Mouse (Mus musculus) right cerebral cortex, postnatal 25 days (tissue): ENCODE results near the gene Nfatc2.

Experiments used
- DNase-seq: peaks from one replicate; pipeline ENCODE4 v3.0.0; 2022

The Nfatc2 gene

DNA sequence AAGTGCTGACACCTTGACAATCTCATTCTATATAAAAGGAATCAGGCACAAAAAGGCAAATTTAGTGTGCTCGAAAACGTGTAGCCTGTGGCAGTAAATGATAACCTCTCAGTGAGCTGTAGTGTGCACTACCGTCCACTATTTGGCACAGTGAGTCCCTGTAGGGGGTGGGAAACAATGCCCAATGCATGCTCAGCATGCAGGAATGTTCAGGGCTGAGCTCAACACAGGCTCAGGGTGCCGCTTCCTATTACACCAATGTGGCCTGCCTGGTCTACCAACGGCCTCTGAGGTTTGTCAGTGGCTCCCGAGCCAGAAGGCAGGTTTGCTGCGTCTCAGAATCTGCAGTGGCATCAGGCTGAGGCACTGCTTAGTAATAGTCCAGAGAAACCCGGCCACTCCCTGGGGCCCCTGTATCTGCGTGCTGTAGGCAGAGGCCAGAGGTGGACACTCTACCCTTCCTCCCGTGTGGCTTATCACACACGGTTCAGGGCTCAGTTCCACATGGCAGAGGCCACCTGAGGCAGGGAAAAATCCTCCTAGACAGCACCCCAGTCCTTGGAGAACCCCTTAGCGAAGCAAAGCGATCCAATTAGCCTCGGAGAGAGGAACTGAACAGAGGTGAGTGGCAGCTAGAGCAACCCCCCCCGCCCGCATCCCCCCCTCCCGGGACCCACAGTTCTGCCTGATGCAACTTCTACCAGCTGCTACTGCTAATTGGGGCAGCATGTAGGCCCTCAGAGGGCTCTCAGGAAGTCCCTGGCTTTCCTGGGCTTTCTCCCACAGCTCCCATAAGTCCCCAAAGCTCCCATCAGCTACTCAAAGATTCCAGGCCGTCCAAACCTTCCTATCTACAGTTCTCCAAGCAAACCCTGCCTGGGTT lies 74.7 kb downstream of the Nfatc2 start:
- DNase-seq = no peak

DNA sequence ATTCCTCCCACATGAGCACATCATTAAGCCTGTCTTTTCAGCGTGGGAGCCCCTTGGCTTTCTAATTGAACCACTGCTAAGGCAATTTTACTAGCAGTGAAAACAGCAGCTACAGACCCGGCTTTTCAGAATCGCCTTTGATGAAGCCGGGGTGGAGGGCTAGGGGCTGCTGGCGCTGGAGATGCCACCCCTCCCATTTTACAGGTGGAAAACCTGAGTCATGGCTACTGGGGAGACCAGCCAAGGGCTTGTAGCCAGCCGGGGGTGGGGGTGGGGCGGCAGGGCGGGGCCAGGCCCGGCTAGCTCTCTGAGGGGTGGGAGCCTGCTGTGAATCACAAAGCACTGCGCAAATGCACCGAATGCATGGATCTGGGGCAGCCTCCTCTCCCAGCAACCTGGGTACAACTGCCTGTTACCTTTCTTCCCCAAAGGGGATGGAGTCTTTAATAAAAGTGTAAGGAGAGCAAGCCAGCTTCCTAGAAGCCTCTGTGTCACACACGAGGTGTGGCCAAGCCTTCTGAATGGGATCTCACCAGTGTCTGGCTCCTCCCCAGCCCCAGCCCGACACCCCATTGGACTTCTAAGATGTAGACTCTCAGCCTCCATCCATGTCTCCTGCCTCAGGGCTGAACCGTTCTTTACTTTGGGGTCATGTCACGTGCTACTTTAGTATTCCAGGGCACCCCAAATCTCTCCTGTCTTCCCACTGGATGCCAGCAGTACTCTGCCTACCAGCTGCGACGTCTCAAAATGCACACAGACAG lies 75.9 kb downstream of the Nfatc2 start:
- DNase-seq = no peak

GRCm38 (mm10) chr2:168524905-168525381 lies 76.5 kb downstream of the Nfatc2 start:
- peak; percentile 71 for DNase-seq

GRCm38 (mm10) chr2:168522247-168522646 lies 79.2 kb downstream of the Nfatc2 start:
- DNase-seq = no peak

DNA sequence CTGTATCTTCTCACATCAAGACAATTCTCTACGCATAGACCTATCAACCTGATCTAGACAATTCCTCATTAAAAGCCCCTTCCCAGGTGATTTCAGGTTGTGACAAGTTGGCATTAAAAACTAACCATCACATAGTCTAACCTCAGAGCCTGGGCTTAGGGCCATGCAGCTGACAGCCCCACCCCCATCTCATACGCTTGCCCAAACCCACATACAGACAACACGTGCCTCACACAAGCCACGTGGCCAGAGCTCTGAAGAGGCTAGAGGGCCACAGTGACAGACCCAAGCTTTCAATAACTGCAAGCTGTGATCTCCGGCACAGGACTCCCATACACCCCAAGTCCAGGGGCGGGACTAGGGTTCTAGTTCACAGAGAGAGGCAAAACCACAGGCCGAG lies 80.7 kb downstream of the Nfatc2 start:
- no peak for DNase-seq

GRCm38 (mm10) chr2:168519589-168519988 lies 81.9 kb downstream of the Nfatc2 start:
- no peak for DNase-seq

DNA sequence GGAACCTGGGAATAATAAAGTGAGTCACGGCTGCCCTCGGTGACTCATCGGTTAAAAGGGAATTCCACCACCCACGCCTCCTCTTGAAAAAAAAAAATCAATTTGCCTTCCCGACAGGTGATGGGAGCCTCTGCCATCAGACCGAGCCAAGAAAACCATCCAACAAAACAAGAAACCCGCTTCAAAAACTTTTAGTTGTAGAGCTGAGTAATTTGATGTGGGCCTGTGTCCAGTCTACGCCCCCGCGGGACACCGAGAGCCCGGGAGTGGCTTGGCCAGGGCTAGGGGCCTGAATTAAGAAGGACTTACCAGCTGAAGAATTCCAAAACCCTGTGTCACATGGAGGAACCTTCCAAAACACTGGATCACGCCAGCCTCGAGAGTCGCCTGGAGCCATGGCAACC lies 83.2 kb downstream of the Nfatc2 start:
- DNase-seq = no peak

- DNase-seq = no peak
Measured at GRCm38 (mm10) chr2:168517774-168518173, 83.7 kb downstream of the Nfatc2 start.

GRCm38 (mm10) chr2:168516717-168517116 lies 84.7 kb downstream of the Nfatc2 start:
- DNase-seq = no peak

- no peak for DNase-seq
Measured at GRCm38 (mm10) chr2:168515466-168515865, 86.0 kb downstream of the Nfatc2 start.

GRCm38 (mm10) chr2:168514131-168514530 lies 87.3 kb downstream of the Nfatc2 start:
- no peak for DNase-seq

- DNase-seq = no peak
Measured at GRCm38 (mm10) chr2:168511529-168511928, 89.9 kb downstream of the Nfatc2 start.

DNA sequence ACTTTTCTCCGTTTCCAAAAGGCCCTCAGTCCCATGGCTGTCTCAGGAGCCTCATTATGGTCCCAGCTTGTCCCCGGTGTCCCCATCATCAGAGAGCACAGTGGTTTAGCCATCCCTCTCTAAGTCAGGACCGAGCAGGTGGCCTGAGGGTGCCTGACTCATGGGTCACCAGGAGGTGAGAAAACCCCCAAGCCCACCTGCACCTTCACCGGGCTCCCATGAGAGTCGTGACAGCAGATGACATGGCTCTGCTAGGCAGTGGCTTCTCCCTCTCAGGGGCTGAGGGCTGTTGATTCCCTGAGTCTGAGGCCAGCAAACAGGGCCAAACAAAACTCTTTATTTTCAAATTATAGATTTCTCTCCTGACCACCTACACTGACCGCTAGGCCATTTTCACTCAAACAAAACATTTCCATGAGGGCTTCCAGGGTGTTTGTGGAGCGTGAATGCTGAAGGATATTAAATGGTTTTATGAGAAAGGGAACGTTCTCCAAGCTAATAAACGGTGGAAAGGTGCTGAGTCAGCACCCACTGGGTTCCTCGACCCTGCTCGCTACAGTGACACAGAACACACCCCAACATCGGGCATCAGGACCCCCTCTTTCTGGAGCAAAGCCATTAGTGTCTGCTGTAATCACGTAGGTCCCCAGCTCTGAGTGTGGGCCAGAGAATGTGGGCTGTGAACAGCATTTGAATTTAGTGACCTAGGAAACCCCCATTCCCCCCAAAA lies 92.8 kb downstream of the Nfatc2 start:
- DNase-seq = no peak

- no peak for DNase-seq
Measured at GRCm38 (mm10) chr2:168504431-168505182, 96.8 kb downstream of the Nfatc2 start.

DNA sequence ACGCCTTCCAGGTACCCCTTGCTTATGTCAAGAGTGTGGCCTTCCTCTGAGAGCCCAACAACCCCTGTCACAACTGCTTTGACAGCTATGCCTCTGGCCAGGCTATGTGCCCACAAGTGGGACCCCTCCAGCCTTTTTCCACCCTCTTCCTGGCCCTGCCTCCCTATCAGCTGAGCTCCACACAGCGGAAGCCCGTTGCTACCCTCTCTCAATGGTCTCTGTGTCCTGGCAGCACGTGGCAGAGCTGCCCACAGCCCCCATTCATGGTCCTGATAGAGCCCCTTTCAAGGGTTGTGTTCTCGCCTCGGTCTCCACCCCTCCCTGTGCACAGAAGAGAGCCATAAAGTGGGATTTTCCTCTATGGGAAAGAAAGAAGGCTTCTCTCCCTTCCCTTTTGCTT lies 97.7 kb downstream of the Nfatc2 start:
- no peak for DNase-seq

DNA sequence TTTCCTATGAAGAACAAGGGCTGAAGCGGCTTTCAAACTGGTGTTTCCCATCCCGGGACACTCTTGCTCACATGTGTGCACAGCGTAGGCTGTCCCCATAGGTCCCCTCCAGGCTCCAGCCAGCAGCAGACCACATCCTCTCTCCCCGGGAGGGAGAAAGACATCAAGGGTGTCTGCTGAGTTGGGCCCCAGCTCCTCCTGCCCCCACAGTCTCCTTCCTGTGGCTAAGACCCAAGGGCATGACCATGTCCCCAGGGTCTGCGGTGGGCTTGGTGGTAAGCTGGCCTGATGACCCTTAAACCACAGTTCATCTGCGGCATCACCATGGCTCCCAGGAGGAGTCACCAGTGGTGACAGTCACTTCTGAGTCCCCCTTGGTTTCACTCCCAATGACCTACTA lies 100.7 kb downstream of the Nfatc2 start:
- DNase-seq = no peak

- no peak for DNase-seq
Measured at GRCm38 (mm10) chr2:168500244-168500643, 101.2 kb downstream of the Nfatc2 start.

- peak; percentile 17 for DNase-seq
Measured at GRCm38 (mm10) chr2:168491791-168492190, 109.7 kb downstream of the Nfatc2 start.

GRCm38 (mm10) chr2:168489953-168490352 lies 111.5 kb downstream of the Nfatc2 start:
- no peak for DNase-seq

- DNase-seq = no peak
Measured at GRCm38 (mm10) chr2:168488158-168488925, 113.1 kb downstream of the Nfatc2 start.

- DNase-seq = no peak
Measured at GRCm38 (mm10) chr2:168481121-168481520, 120.3 kb downstream of the Nfatc2 start.

DNA sequence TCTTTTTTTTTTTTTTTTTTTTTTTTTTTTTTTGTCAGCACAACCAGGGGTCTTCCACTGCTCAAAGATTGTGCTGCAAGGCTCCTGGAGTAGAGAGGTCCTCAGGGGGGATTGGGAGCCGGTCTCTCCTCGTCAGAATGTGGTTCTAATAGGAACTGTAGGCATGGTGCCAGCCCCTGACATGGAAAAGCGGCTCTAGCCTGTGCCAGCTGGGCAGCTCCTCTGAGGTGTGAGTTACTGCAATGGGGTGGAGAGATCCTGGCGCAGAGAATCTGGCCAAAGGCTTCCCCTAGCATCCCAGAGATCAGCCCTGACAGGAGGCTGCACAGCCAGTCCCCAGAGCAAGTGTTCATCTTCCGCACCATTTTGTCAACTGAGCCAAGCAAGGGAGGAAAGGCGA lies 120.8 kb downstream of the Nfatc2 start:
- DNase-seq = no peak
